12 mouse cellular contexts compared by ENCODE assay signal in genomic region chr4:153439031-153439430, GRCm38 (mm10). TPM values are rescaled to one million over a fixed set of nuclear protein-coding genes. Genes with fewer than 3 reads are reported as not detected.
A peak's percentile ranks its signal among the peaks of the same experiment; 100 is the strongest.
DNase-seq lines count a peak whose midpoint lies in the region; ATAC-seq and TF ChIP-seq lines count a peak whose summit lies in the region.
"Had no signal": no experiment of that assay in that cellular context is flagged by ENCODE, and none has a peak within 500 bp of the region (broad histone marks: within the 10 kb centered on the region; RNA-seq: fewer than 3 reads in every experiment).

No protein-coding gene starts in this region.

- H3K27ac ChIP-seq in limb, embryonic 10.5 days = 0 out of 2 replicates have a peak overlapping the region, but pooled peaks have one; percentile 6
- H3K27ac ChIP-seq: embryonic facial prominence, embryonic 10.5 days; liver, embryonic 15.5 days had no signal

- peaks cover 99% of the 10 kb centered on the region for H3K9me3 ChIP-seq in G1E (replicated peaks)
- H3K9me3 ChIP-seq in limb, embryonic 10.5 days (replicated peaks) = no peaks in the 10 kb centered on the region
- H3K9me3 ChIP-seq: embryonic facial prominence, embryonic 10.5 days had no signal

- H3K4me1 ChIP-seq in G1E (ENCODE audit: insufficient read depth, low read depth, low read length) = no peaks in the 10 kb centered on the region
- H3K4me1 ChIP-seq in limb, embryonic 10.5 days = peaks cover 20% of the 10 kb centered on the region
- H3K4me1 ChIP-seq: liver, embryonic 15.5 days had no signal

- 83% methylated on average over 12 of the region's 12 CpGs for WGBS in limb, embryonic 10.5 days

- ATAC-seq in G1E (ENCODE audit: extremely low read depth, insufficient number of reproducible peaks, low FRiP score, poor library complexity, severe bottlenecking) = no peak

- H3K27me3 ChIP-seq in G1E (ENCODE audit: insufficient read depth, low read length) = no peaks in the 10 kb centered on the region
- H3K27me3 ChIP-seq in limb, embryonic 10.5 days (ENCODE audit: low read depth, poor library complexity, severe bottlenecking) = no peaks in the 10 kb centered on the region
- H3K27me3 ChIP-seq: liver, embryonic 15.5 days had no signal

- H3K36me3 ChIP-seq in G1E (replicated peaks) = no peaks in the 10 kb centered on the region
- H3K36me3 ChIP-seq in limb, embryonic 10.5 days = no peaks in the 10 kb centered on the region
- H3K36me3 ChIP-seq: embryonic facial prominence, embryonic 10.5 days; liver, embryonic 15.5 days had no signal

- DNase-seq in G1E (ENCODE audit: low spot score) (no peak), liver (no peak)
- DNase-seq in brain, embryonic 18.5 days (ENCODE audit: low read depth, low spot score) = peak; percentile 20
- DNase-seq in layer of hippocampus, adult 8-10 months (ENCODE audit: low spot score in 2 of 2) = peak; percentile 86 to 87
- DNase-seq in limb, embryonic 10.5 days (ENCODE audit: low spot score) = no peak
- DNase-seq in spleen, postnatal 4 days (ENCODE audit: low spot score in 2 of 2) = no peak
- DNase-seq in lung, postnatal 14 days = no peak
- DNase-seq: adrenal gland, postnatal 10 days; gastrocnemius, postnatal 14 days; spleen, adult 18-20 months had no signal

- TF ChIP-seq CTCF in G1E (IDR thresholded peaks at IDR 0.05; ENCODE audit: low read depth, low read length) = no peak

- peak overlapping the region; percentile 46; the same call in 1 of the 2 replicates for H3K4me3 ChIP-seq in G1E (ENCODE audit: low read depth, low read length)
- no peak overlapping the region for H3K4me3 ChIP-seq in limb, embryonic 10.5 days
- H3K4me3 ChIP-seq: embryonic facial prominence, embryonic 10.5 days; liver, embryonic 15.5 days had no signal

RNA-seq across cellular contexts. Expression of gene Ajap1, which starts 43.6 kb away (rescaled TPM):
- not detected in 2 replicates for total RNA-seq in G1E (2014; fragmentation: Nextera tagmentation)
- 0.22 TPM in 1 of 2 replicates, not detected in the other for total RNA-seq in G1E (2017)
- not detected in 2 replicates for polyA plus RNA-seq in G1E (2012)
- total RNA-seq in layer of hippocampus, adult 8-10 months (2022) = 10 to 100 TPM; 39.4 to 46.7 (median 45.4) TPM
- 0.34 and 0.45 TPM in 2 replicates for polyA plus RNA-seq in limb, embryonic 10.5 days (2016; fragmentation: Nextera tagmentation; extraction: Ambion mirVana)

Comparison
In these comparisons a context has a peak if more than half of its experiments do, and no peak if none do; other contexts are left out.
1. DNase-seq: peak in brain, embryonic 18.5 days (single experiment) and layer of hippocampus, adult 8-10 months (2 of 2); none in G1E (single experiment), limb, embryonic 10.5 days (single experiment), liver (single experiment), spleen, postnatal 4 days (0 of 2) and lung, postnatal 14 days (single experiment).
2. RNA of gene Ajap1, which starts 43.6 kb away (total RNA-seq): 39.4 to 46.7 TPM in layer of hippocampus, adult 8-10 months; 0.22 TPM in G1E; every median in the first group is over 10 times any median in the second.